Mouse (Mus musculus): Measurements from ENCODE around the gene Mau2. TPM values are rescaled to one million over a fixed set of nuclear protein-coding genes. Genes with fewer than 3 reads are reported as not detected.
"Not testable (repeated sequence)": the region's sequence is repeated elsewhere in the genome, so short reads cannot be mapped to it uniquely, and the experiment has no call there.

Mau2 gene
- polyA plus RNA-seq, 1 experiment: 1.5 TPM

DNA sequence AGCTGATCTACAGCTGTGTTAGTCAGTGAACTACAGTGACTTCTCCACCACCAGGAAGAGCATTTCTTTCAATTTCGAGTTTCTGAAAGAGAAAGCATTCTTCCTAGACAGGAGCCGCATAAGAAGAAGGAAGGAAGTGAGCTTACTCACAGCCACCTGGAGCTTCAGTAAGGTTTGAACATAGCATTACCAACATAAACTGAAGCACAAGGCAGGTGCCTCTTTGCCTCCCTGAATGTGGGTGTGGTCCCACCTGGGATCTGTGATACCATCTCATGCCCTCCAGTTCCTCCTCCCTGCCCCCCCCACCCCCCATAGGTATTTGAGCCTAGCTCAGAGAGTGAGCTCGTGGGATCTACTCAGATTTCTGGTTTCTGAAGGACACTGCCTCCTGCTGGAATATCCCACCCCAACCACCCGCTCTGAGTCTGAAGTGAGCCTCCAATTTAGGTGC lies 39.3 kb downstream of the Mau2 start:
- H3K4me3 ChIP-seq (replicated peaks): no peak overlapping the region
- H3K9me3 ChIP-seq (ENCODE audit: control insufficient read depth, low read length): no peaks in the 10 kb centered on the region
- H3K27me3 ChIP-seq (ENCODE audit: control insufficient read depth): no peaks in the 10 kb centered on the region
- H3K36me3 ChIP-seq (ENCODE audit: control insufficient read depth): no peaks in the 10 kb centered on the region
- H3K4me1 ChIP-seq (ENCODE audit: control insufficient read depth): peaks cover 29% of the 10 kb centered on the region
- TF ChIP-seq GATA1 (IDR thresholded peaks at IDR 0.05; ENCODE audit: low read length): no peak
- no peak for TF ChIP-seq TAL1 (IDR thresholded peaks at IDR 0.05; ENCODE audit: low read length)

DNA sequence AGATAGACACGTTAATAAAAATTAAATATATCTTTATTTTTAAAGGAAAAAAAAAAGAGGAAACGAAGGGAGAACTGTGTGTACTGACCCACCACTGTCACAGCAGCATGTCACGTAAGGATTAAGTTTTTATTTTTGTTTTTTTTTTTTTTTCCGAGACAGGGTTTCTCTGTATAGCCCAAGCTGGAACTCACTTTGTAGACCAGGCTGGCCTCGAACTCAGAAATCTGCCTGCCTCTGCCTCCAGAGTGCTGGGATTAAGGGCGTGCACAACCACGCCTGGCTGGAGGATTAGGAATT lies 40.7 kb downstream of the Mau2 start:
- Histone ChIP-seq H3K4me3 (replicated peaks) (peak overlapping the region; percentile 61), H3K4me1 (ENCODE audit: control insufficient read depth) (peaks cover 33% of the 10 kb centered on the region)
- not testable (repeated sequence) for H3K9me3 ChIP-seq (ENCODE audit: control insufficient read depth, low read length); H3K27me3 ChIP-seq (ENCODE audit: control insufficient read depth); H3K36me3 ChIP-seq (ENCODE audit: control insufficient read depth)

DNA sequence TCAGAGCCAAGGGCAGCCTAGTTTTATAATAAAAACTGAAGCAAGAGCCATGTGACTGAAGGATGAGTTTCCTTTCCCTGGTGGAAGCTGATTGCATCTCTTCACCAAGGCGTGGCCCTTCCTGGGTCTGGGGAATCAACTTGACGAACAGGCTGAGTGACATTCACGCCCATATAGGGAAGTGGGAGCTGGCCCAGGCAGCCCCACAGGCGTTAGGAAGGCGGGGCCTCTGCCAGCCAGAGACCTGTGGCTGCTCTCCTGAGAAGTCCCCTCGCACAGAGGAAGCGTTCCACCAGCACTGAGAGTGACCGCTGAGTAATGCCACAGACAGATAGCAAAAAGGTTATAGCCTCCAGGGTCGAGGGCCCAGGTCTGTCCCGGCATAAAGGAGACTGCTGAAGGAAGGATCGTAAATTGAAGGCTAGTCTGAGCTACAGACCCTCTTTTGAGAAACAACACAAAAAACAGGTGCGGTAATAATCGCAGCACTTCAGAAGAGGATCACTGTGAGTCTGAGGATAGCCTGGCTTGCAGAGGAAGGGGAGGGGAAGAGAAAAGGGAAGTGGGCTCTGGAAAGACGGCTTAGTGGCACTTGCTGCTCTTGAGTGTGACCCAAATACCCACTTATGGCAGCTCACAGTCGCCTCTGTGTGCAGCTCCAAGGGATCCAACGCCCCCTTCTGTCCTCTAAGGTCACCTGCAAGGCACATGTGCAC lies 41.2 kb downstream of the Mau2 start:
- Histone ChIP-seq H3K27me3 (ENCODE audit: control insufficient read depth) (no peaks in the 10 kb centered on the region), H3K9me3 (ENCODE audit: control insufficient read depth, low read length) (no peaks in the 10 kb centered on the region), H3K4me1 (ENCODE audit: control insufficient read depth) (peaks cover 37% of the 10 kb centered on the region), H3K4me3 (replicated peaks) (peak overlapping the region; percentile 61), H3K36me3 (ENCODE audit: control insufficient read depth) (no peaks in the 10 kb centered on the region)
- TF ChIP-seq GATA1 (IDR thresholded peaks at IDR 0.05; ENCODE audit: low read length) (no peak), TAL1 (IDR thresholded peaks at IDR 0.05; ENCODE audit: low read length) (no peak)

DNA sequence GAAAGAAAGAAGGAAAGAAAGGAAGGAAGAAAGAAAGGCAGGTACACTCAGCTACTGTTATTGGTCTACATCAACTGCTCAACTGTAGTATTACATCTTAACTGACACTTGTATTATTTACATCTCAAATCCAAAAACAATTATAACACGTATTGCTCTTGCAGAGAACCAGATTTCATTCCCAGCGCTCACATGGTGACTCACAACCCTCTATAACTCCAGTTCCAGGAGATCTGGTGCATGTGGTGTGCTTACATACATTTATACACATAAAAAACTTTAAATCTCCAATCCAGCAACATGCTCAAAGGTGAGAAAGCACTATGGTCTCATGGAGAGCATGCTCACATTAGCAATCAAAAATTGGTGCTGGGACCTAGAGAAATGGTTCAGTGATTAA lies 42.3 kb downstream of the Mau2 start:
- H3K4me3 ChIP-seq (replicated peaks): no peak overlapping the region
- TF ChIP-seq GATA1 (IDR thresholded peaks at IDR 0.05; ENCODE audit: low read length): no peak
- TF ChIP-seq TAL1 (IDR thresholded peaks at IDR 0.05; ENCODE audit: low read length): no peak
- no peaks in the 10 kb centered on the region for H3K36me3 ChIP-seq (ENCODE audit: control insufficient read depth)
- no peaks in the 10 kb centered on the region for H3K27me3 ChIP-seq (ENCODE audit: control insufficient read depth)
- H3K9me3 ChIP-seq (ENCODE audit: control insufficient read depth, low read length): no peaks in the 10 kb centered on the region
- H3K4me1 ChIP-seq (ENCODE audit: control insufficient read depth): peaks cover 41% of the 10 kb centered on the region

DNA sequence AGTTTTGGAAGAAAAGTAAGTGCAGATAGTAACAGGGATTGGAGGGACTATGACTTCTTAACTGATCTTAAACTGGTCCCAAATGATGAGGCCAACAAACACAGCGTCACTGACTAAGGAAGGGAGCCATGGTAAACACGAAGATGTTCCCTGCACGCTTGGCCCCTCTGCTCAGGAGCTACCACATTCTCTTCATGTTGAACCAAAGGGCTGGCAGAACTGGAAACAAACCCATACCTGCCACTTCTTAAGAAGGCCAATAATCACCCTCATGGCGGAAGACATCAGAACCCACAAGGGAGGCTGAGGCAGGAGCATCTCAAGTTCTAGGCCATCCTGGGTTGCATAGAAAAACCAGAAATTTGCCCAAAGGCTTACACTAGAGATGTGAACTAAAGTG lies 43.3 kb downstream of the Mau2 start:
- H3K36me3 ChIP-seq (ENCODE audit: control insufficient read depth): no peaks in the 10 kb centered on the region; the same call in 1 of the 2 replicates
- TF ChIP-seq TAL1 (IDR thresholded peaks at IDR 0.05; ENCODE audit: low read length) (no peak), GATA1 (IDR thresholded peaks at IDR 0.05; ENCODE audit: low read length) (no peak)
- no peaks in the 10 kb centered on the region for H3K9me3 ChIP-seq (ENCODE audit: control insufficient read depth, low read length)
- no peak overlapping the region for H3K4me3 ChIP-seq (replicated peaks)
- H3K27me3 ChIP-seq (ENCODE audit: control insufficient read depth): no peaks in the 10 kb centered on the region
- H3K4me1 ChIP-seq (ENCODE audit: control insufficient read depth): peaks cover 51% of the 10 kb centered on the region

DNA sequence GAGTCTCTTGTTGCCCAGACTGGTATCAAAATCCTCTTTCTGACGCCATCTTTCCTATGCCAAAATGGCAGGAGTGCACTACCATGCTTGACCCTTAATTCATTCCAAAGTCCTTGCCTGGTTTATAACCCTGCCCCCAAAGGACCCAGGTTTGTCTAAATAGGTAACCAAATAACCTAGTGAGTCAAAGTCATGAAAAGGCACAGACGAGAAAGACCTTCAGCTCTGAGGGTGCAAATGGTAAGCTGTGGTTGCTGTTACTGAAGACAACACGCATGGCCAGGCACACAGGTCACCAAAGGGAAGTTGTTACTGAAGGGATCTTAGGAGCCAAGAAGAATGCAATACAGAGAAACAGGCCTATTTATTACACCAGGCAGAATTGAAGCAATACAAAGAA lies 43.8 kb downstream of the Mau2 start:
- Histone ChIP-seq H3K9me3 (ENCODE audit: control insufficient read depth, low read length) (no peaks in the 10 kb centered on the region), H3K4me3 (replicated peaks) (no peak overlapping the region), H3K27me3 (ENCODE audit: control insufficient read depth) (no peaks in the 10 kb centered on the region), H3K36me3 (ENCODE audit: control insufficient read depth) (peaks cover 2% of the 10 kb centered on the region), H3K4me1 (ENCODE audit: control insufficient read depth) (peaks cover 55% of the 10 kb centered on the region)
- TF ChIP-seq GATA1 (IDR thresholded peaks at IDR 0.05; ENCODE audit: low read length): no peak
- no peak for TF ChIP-seq TAL1 (IDR thresholded peaks at IDR 0.05; ENCODE audit: low read length)

DNA sequence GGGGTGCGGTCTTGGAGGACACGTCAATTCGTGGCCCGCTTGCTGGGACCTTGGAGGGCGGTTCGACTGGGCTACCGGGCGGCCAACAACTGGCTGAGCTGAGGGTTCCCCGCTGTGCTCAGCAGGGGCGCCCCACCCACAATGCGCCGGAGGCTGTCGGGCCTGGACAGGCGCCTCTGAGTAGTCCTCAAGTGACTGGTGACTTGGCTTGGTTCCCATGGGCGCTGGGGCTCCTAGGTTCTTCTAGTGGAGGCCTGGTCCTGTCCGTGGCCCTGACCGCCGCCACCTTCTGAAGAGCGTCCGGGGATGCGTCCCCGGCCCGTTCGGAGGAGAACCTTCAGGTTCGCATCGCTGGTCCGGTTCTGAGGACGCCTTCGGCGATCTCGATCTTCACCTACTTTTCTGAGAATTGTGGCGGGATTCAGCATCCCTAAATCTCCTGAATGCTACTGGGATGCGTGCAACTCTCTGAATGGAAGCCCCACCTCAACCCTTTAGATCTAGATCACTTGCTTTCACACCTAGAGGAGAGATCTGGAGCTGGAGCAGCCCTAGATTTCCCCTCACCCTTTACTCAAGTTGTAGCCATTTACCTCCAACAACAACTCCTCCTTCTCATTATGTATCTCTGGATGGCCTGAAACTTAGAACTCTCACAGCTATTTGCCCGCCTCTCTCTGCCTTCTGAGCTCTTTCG lies 45.8 kb downstream of the Mau2 start:
- peak overlapping the region; percentile 89 for H3K4me3 ChIP-seq (replicated peaks)
- no peaks in the 10 kb centered on the region for H3K9me3 ChIP-seq (ENCODE audit: control insufficient read depth, low read length)
- peaks cover 18% of the 10 kb centered on the region for H3K36me3 ChIP-seq (ENCODE audit: control insufficient read depth)
- TF ChIP-seq GATA1 (IDR thresholded peaks at IDR 0.05; ENCODE audit: low read length): no peak
- no peak for TF ChIP-seq TAL1 (IDR thresholded peaks at IDR 0.05; ENCODE audit: low read length)
- H3K27me3 ChIP-seq (ENCODE audit: control insufficient read depth): no peaks in the 10 kb centered on the region
- H3K4me1 ChIP-seq (ENCODE audit: control insufficient read depth): peaks cover 52% of the 10 kb centered on the region

DNA sequence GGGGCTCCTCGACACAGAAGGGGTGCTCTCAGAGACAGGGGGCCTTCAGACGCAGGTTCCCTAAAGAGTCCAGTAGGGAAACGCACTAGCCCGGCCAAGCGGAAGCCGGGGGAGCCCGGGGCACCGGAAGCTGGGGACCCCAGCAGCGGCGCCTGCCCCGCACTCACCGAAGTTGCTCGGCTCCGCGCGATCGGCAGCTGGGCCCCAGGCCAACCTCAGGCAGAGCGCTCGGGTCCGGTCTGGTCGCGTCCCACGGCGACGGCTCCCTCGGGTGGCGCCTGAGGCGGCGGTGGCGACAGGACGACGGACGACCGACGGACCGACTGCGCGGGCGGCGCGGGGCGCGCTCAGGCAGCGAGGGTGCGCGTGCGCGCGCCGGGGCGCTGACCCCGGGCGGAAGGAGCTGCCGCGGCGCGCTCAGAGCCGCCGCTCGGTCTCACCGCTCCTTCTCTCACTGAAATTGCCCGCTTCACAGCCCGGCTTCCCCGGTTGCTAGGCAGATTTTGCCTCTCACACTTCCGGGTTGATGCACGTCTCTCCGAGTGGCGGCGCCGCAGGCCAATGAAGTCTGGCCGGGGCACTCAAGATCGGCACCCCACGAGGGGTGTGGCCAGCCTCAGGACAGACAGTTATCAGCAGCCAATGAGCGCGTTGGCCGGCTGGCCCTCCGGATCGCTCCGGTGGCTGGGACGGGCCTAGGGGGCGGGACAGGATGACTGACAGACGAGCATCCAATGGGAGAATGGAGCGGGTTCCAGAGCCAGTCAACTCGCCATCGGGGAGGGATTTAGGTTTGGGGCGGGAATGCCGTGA lies 46.6 kb downstream of the Mau2 start, which contains the start of gene Gatad2a:
Gatad2a (minus strand) TSS at position 609 of the 813 bp plus-strand sequence.
- peak within 1 kb of the TSS; percentile 89 for H3K4me3 ChIP-seq (replicated peaks)
- TF ChIP-seq TAL1 (IDR thresholded peaks at IDR 0.05; ENCODE audit: low read length) (no peak), GATA1 (IDR thresholded peaks at IDR 0.05; ENCODE audit: low read length) (no peak)
- no peaks in the 10 kb centered on the region for H3K27me3 ChIP-seq (ENCODE audit: control insufficient read depth)
- peaks cover 25% of the 10 kb centered on the region for H3K36me3 ChIP-seq (ENCODE audit: control insufficient read depth)
- H3K9me3 ChIP-seq (ENCODE audit: control insufficient read depth, low read length): no peaks in the 10 kb centered on the region
- H3K4me1 ChIP-seq (ENCODE audit: control insufficient read depth): peaks cover 48% of the 10 kb centered on the region

DNA sequence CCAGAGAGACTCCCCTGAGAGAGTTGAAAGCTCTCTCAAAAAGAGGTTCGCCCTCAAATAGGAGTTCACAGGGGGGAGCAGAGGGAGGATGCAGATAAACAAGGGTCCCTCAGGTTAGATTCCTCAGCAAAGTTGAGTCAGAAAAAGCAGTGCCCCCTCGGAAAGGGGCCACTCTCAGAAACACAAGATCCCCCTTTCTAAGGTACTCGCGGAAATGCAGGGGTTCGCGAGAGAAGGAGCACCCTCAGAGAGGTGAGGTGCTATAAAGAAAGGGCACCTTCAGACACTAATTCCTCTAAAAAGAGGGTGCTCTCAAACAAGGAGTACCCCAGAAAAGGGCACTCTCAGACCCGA lies 47.1 kb downstream of the Mau2 start:
- no peaks in the 10 kb centered on the region for H3K27me3 ChIP-seq (ENCODE audit: control insufficient read depth)
- peaks cover 31% of the 10 kb centered on the region for H3K36me3 ChIP-seq (ENCODE audit: control insufficient read depth)
- TF ChIP-seq GATA1 (IDR thresholded peaks at IDR 0.05; ENCODE audit: low read length) (no peak), TAL1 (IDR thresholded peaks at IDR 0.05; ENCODE audit: low read length) (no peak)
- H3K9me3 ChIP-seq (ENCODE audit: control insufficient read depth, low read length): no peaks in the 10 kb centered on the region
- peaks cover 49% of the 10 kb centered on the region for H3K4me1 ChIP-seq (ENCODE audit: control insufficient read depth)
- peak overlapping the region; percentile 89 for H3K4me3 ChIP-seq (replicated peaks)

DNA sequence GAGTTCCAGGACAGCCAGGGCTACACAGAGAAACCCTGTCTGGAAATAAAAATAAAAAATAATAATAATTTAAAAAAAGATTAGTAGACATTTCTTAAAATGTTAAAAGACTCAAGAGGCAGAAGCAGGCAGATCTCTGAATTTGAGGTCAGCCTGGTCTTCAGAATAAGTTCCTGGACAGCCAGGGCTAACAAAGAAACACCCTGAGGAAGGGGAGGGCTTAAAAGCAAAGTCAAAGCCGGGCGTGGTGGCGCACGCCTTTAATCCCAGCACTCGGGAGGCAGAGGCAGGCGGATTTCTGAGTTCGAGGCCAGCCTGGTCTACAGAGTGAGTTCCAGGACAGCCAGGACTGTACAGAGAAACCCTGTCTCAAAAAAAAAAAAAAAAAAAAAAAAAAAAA lies 53.6 kb downstream of the Mau2 start:
- H3K4me3 ChIP-seq (replicated peaks); H3K27me3 ChIP-seq (ENCODE audit: control insufficient read depth); H3K9me3 ChIP-seq (ENCODE audit: control insufficient read depth, low read length): not testable (repeated sequence)
- H3K4me1 ChIP-seq (ENCODE audit: control insufficient read depth): peaks cover 26% of the 10 kb centered on the region
- H3K36me3 ChIP-seq (ENCODE audit: control insufficient read depth): peaks cover 41% of the 10 kb centered on the region

Data from erythroblast, embryonic 14.5 days (primary cell).